Mouse (Mus musculus) gastrocnemius, postnatal 4 days (tissue): ENCODE measurements around the gene Csl. TPM values are rescaled to one million over a fixed set of nuclear protein-coding genes. Genes with fewer than 3 reads are reported as not detected.

ENCODE experiments used
- DNase-seq, 2 experiments: peaks; one replicate each; pipeline ENCODE4 v3.0.0; 2021 to 2022; ENCODE audit warnings: low spot score in 2 of 2, mixed read lengths in 2 of 2
- long read RNA-seq, 2 experiments: library from polyadenylated mRNA; stranded (forward); transcript quantifications; one replicate each; pipeline ENCODE4 v2.0.0; 2021
- total RNA-seq, 2 experiments: library from RNA; stranded (reverse); gene quantifications; 2 replicates each; pipeline ENCODE4 v1.2.3; 2021

Csl gene
- total RNA-seq: 1 to 10 TPM; 1.5 to 1.6 TPM
- long read RNA-seq, experiment 1: 0 reads
- long read RNA-seq, experiment 2: 0 reads

DNA sequence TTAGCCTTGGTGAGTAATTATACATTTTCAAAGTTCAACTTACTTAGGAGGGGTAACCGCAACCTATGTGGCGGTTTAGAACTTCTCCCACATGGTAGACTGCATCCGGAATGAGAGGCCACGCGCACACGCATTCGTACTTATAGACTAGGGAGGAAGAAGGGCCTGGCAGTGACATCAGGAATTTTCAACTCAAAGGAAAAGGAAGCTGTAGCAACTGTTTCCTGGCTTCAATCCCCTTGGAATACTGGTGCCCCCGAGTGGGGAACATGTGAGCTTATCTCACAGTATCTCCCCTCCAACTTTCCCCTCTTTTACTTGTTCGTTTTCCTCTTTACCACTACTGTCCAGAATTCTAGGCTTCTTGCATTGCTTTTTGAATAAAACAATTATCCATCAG is at the start of gene Csl:
Gene Csl (minus strand): TSS at position 101 of the 400 bp plus-strand sequence.
- DNase-seq: no peak

DNA sequence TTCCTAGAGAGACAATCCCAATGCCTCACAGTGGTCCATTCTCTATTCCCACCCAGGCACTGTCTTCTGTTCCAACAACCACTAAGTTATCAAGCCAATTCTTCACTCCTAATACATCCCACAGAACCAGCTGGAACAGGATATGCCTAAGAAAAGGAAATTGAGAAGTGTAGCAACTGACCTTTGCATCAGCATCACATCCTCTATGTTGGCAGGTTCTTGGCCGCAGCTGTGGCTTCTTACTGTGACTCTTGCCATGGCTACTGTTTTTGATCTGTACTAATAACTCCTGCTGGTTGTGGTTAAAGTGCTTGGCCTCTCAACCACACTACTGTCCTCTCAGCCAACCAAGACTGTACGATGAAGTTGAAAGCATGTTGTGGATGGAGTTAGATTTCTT is 30.0 kb upstream of the Csl start:
- no peak for DNase-seq

GRCm38 (mm10) chr10:99774228-99775120 is 15.0 kb upstream of the Csl start:
- no peak for DNase-seq

- DNase-seq: no peak
These were observed 9.3 kb downstream of the Csl start for GRCm38 (mm10) chr10:99750146-99750545.

DNA sequence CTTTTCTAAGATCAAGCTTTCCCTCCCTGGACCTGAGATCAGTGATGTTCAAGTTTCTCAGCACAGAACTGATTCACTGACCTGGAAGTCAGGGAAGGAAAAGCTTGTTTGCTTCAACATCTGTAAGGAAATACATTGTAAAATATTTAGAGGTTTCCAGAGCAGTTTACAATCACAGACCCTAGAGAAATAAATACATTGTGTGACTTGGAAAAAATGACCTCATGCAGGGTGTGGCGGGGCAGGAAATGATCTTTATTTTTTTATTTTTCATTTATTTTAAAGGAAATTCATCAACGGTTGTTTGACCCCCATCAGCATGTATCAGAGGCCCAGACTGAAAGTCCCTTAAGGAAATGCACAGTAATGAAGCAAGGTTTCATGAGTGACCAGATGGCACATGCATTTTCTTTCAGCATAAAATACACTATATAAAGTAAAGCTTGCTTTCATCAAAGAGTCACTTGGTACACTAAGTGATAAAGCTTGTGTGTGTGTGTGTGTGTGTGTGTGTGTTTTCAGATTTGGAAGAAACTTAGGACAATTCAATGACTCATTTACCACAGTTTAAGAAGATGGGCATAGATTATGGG is 10.7 kb downstream of the Csl start:
- DNase-seq: no peak

DNA sequence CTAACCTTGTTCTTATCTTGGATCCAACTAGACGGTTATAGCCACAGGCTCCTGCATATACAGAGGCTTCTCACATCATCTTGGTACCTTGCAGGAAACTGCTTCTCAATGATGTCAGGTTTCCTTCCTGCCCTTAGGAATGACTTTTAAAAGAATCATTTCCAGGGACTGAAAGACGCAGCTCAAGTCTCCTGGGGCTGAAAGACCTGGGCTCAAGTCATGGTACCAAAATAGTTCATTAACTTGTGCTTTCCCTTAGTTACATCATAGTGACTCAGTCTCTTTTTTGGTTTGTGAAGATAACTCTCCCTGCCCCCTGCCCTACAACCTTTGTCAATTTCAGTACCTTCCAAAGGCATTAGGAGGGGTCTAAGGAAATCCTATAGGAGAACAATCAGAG is 11.4 kb downstream of the Csl start:
- no peak for DNase-seq

DNA sequence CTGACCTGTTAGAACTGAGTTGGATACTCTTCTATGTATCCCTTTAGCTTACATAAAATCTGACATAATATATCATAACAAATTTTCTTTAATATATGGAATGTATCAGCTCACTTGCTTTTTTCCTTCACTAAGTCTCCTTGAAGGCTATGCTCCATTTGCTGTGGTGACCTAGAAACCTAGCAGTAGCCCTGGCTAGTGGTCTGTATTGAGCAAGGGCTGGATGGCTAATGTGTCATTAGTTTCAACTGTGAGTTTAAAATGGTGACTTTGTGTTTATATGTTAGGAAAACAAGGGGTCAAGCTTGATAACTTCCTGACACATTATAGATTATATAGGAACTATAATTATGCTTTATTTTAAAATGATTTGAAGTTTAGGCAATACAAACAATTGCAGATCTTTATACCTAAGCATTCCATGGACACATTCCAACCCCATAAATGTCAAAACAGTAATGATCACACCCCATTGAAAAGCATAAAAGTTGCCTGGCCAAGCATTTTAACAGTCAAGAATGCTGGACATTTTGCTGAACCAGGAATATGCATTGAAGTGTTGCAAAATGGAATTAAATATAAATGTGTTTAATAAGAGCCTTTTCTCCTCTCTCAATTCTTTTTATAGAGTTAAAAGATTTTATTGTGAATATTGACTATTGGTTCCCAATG is 17.7 kb downstream of the Csl start:
- DNase-seq: no peak

DNA sequence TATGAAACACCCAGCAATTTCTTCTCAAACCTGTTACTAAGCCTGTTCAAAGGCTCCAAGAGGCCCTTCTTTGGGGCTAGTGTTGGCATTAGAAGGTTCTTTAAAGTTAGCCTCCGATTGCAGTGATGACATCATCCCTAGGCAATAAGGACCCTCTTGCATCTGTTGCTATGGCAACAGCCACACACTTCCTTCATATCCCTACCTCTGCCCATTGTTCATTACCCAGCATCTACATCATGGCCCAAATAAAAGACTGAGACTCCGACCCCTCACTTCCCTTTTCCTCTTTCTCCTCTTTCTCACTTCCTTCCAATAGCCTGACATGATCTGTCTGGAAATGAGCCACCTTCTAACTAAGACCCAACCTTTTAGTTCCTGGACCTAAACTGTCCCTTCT is 46.3 kb downstream of the Csl start:
- no peak for DNase-seq

GRCm38 (mm10) chr10:99711567-99711966 is 47.9 kb downstream of the Csl start:
- no peak for DNase-seq
